Mouse (Mus musculus): Measurements from ENCODE around the gene Zfp617. TPM values are rescaled to one million over a fixed set of nuclear protein-coding genes. Genes with fewer than 3 reads are reported as not detected.
"Not testable (repeated sequence)": the region's sequence is repeated elsewhere in the genome, so short reads cannot be mapped to it uniquely, and the experiment has no call there.

Zfp617 gene
- polyA plus RNA-seq, 1 experiment, result 0.69 TPM

DNA sequence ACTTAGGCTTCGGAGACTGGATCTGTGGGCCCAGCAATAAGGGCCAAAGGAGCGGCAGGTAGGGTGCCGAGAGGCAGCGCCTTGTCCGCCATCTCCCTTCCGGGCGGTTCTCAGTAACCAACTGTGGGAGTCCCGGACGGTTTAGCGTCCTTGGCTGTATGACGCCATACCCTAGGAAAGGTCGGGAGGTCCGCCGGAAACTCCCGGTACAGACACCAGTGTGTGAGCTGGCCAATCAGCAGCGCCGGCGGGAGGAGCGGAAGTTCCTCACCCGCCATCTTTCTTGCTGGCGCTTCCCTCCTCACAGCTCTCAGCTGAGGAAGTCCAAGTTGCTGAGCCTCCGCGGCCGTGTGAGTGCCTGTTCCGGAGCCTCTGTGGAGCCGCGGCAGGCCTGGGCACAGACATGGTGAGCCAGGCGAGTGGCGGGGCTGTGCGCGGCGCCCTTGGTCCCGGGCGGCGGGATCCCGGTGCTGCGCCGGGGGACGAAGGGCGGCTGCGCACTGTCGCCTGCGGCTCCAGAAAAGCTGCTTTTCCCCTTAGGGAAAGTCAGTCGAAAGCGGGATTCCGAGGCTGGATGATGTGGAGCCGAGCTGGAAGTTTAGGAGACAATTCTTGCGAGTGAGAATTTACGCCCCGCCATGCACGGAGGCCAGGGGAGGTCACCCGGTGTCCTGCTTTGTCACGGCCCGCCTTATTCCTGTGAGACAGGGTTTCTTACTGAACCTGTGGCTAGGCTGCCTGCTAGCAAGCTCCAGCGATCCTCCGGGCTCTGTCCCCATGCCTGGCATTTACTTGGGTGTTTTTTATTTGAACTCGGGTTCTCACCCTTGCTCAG, 14.3 kb downstream of the Zfp617 start:
- no peaks in the 10 kb centered on the region for H3K27me3 ChIP-seq (replicated peaks)
- no peaks in the 10 kb centered on the region for H3K9me3 ChIP-seq
- peaks cover 36% of the 10 kb centered on the region for H3K4me1 ChIP-seq
- H3K4me3 ChIP-seq (replicated peaks), result peak overlapping the region; percentile 94
- TF ChIP-seq GATA1 (IDR thresholded peaks at IDR 0.05; ENCODE audit: borderline replicate concordance, low read length) (no peak), FLI1 (IDR thresholded peaks at IDR 0.05; ENCODE audit: low read length) (no peak)
- H3K36me3 ChIP-seq (replicated peaks; ENCODE audit: low read length), result peaks cover 28% of the 10 kb centered on the region

DNA sequence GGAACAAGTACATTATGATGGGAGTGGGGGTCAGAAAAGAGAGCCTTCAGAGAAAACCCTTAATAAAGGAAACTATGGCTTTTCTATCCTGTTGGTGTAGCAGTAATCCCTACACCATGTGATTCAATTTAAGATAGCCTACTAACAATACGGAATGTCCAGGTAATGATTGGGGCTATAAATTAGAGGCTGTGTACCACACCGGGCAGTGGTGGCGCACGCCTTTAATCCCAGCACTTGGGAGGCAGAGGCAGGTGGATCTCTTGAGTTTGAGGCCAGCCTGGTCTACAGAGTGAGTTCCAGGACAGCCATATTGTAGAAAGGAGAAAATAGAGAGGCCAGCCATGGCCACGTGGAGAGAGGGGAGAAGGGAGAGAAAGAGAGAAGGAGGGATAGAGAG, 17.4 kb downstream of the Zfp617 start:
- TF ChIP-seq FLI1 (IDR thresholded peaks at IDR 0.05; ENCODE audit: low read length) (no peak), GATA1 (IDR thresholded peaks at IDR 0.05; ENCODE audit: borderline replicate concordance, low read length) (no peak)
- H3K9me3 ChIP-seq, result peaks cover 3% of the 10 kb centered on the region
- no peaks in the 10 kb centered on the region for H3K27me3 ChIP-seq (replicated peaks)
- H3K4me3 ChIP-seq (replicated peaks), result peak overlapping the region; percentile 56
- H3K4me1 ChIP-seq, result peaks cover 40% of the 10 kb centered on the region
- H3K36me3 ChIP-seq (replicated peaks; ENCODE audit: low read length), result peaks cover 56% of the 10 kb centered on the region

DNA sequence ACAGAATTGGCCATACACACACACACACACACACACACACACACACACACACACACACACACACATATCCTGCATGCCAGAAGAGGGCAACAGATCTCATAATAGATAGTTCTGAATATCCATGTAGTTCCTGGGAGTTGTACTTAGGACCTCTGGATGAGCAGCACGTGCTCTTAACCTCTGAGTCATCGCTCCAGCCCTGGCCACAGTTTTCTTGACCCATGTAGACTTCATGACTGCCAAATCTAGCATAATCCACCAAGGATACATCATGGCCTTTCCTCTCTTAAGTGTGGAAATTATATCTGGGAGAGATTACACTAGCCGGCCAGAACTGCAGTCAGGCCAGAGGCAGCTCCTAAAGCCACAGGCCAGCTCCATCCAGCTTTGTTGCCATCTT, 18.1 kb downstream of the Zfp617 start:
- H3K4me1 ChIP-seq, result peaks cover 40% of the 10 kb centered on the region
- H3K4me3 ChIP-seq (replicated peaks), result no peak overlapping the region
- H3K9me3 ChIP-seq, result peaks cover 8% of the 10 kb centered on the region
- TF ChIP-seq GATA1 (IDR thresholded peaks at IDR 0.05; ENCODE audit: borderline replicate concordance, low read length) (no peak), FLI1 (IDR thresholded peaks at IDR 0.05; ENCODE audit: low read length) (no peak)
- H3K36me3 ChIP-seq (replicated peaks; ENCODE audit: low read length), result peaks cover 64% of the 10 kb centered on the region
- no peaks in the 10 kb centered on the region for H3K27me3 ChIP-seq (replicated peaks)

DNA sequence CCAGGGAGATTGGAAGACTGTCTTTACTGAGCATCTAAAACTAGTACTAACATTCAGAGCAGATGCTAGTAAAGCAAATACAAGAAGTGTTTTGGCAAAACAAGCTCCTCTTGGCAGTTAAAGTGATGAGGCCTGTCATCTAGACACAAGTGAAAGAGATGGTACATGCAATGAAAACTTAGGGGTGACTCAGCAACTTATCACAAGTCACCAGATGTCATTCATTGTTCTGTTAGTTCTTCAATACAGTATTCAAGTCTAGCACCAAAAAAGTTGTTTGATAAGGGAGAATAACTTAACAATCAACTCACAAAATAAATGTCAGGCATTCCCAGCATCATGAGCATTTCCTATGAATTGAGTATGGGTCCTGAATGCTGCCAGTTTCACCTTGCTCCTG, 19.3 kb downstream of the Zfp617 start:
- peaks cover 8% of the 10 kb centered on the region for H3K9me3 ChIP-seq
- peaks cover 67% of the 10 kb centered on the region for H3K36me3 ChIP-seq (replicated peaks; ENCODE audit: low read length)
- no peaks in the 10 kb centered on the region for H3K27me3 ChIP-seq (replicated peaks)
- H3K4me1 ChIP-seq, result peaks cover 40% of the 10 kb centered on the region
- TF ChIP-seq FLI1 (IDR thresholded peaks at IDR 0.05; ENCODE audit: low read length) (no peak), GATA1 (IDR thresholded peaks at IDR 0.05; ENCODE audit: borderline replicate concordance, low read length) (no peak)
- H3K4me3 ChIP-seq (replicated peaks), result no peak overlapping the region

DNA sequence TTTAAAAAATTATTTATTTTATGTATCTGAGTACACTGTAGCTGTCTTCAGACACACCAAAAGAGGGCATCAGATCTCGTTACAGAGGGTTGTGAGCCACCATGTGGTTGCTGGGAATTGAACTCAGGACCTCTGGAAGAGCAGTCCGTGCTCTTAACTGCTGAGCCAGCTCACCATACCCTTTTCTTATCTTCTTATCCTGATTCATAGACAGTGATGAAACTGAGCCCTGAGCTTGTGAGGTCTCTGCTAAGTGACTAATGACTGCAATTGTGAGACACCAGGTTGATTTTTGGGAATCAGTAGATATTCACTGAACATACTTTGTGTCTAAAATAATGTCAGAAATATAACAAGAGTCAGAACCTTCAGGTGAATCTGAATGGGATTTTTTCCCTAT, 29.6 kb downstream of the Zfp617 start:
- not testable (repeated sequence) for H3K27me3 ChIP-seq (replicated peaks); H3K36me3 ChIP-seq (replicated peaks; ENCODE audit: low read length); H3K4me3 ChIP-seq (replicated peaks); H3K9me3 ChIP-seq
- H3K4me1 ChIP-seq, result peaks cover 16% of the 10 kb centered on the region

DNA sequence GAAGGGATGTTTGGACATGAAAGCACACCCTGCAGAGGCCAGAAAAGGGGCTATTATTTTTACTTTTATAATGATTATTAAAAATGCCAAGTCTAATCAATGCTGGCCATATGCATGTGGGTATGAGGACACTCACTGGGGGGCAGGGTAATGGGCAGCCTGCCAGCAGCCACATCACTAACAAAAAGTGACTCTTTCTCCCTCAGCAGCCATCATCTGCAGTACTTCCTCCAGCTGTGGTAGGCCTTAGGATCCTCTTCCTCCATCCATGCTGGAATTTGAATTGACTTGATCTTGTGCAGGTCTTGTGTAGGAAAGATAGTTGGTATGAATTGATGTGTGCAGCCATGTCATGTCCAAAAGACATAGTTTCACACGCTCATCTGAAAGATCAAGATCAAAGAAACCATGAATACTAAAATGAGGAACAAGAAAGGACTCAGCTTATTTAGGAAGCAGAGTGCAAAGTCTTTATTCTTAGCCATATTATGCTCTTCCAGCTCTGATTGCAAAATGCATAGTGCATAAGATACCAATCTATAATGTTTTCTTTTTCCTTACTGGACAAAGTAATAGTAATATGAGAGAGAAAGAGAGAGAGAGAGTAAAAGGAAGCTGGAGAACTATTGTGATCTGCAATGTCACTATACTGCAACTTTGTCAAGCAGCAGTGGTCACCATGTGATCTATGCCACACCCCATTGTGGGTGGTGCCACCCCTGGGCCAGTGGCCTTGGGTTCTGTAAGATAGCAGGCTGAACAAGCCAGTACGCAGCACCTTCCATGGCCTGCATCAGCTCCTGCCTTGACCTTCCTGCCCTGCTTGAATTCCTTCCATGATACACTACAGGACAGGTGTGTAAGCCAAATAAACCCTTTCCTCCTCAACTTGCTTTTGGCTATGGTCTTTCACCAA, 32.1 kb downstream of the Zfp617 start:
- Histone ChIP-seq H3K4me3 (replicated peaks) (peak overlapping the region; percentile 16), H3K9me3 (no peaks in the 10 kb centered on the region), H3K27me3 (replicated peaks) (peaks cover 5% of the 10 kb centered on the region), H3K36me3 (replicated peaks; ENCODE audit: low read length) (no peaks in the 10 kb centered on the region), H3K4me1 (peaks cover 27% of the 10 kb centered on the region)
- TF ChIP-seq GATA1 (IDR thresholded peaks at IDR 0.05; ENCODE audit: borderline replicate concordance, low read length) (no peak), FLI1 (IDR thresholded peaks at IDR 0.05; ENCODE audit: low read length) (no peak)

DNA sequence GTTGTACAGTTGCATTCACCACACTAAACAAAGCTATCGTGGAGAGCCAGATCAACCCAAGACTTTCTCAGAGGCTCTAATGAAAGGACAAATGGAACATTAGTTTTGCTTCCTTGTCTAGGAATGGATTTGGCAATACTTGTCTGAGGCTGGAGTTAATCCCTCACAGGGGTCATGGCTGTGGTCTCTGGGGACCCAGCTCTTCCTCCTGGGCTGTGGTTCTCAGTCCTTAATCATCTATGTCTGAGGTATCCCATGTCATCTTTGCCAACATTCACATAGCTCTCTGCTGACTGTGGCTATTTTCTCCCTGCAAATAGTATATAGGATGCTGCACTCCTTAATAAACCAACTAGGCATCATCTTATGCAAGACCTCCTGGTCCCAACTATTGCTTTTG, 33.3 kb downstream of the Zfp617 start:
- Histone ChIP-seq H3K4me3 (replicated peaks) (no peak overlapping the region), H3K9me3 (no peaks in the 10 kb centered on the region), H3K4me1 (peaks cover 27% of the 10 kb centered on the region), H3K36me3 (replicated peaks; ENCODE audit: low read length) (no peaks in the 10 kb centered on the region), H3K27me3 (replicated peaks) (peaks cover 6% of the 10 kb centered on the region)
- TF ChIP-seq GATA1 (IDR thresholded peaks at IDR 0.05; ENCODE audit: borderline replicate concordance, low read length), result no peak
- TF ChIP-seq FLI1 (IDR thresholded peaks at IDR 0.05; ENCODE audit: low read length), result no peak

DNA sequence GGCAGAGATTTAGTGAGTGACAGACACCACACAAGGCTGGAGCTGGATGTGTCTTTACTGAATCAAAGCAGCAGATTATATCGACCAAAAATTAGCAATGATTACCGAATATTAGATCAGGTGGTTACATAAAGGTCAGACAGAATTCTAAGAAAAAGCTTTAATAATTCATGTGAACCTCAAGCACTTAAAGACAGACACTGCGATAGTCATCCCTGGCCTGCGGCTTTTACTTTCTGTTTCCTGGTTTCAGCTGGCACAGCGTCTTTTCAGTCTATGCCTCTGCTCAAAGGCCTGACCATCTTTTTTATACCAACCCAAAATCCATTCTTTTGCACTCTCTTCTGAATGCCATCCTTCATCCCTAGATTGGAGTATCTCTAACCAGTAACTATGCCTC, 40.2 kb downstream of the Zfp617 start:
- Histone ChIP-seq H3K4me3 (replicated peaks) (no peak overlapping the region), H3K9me3 (no peaks in the 10 kb centered on the region), H3K4me1 (peaks cover 41% of the 10 kb centered on the region), H3K36me3 (replicated peaks; ENCODE audit: low read length) (peaks cover 3% of the 10 kb centered on the region), H3K27me3 (replicated peaks) (peaks cover 6% of the 10 kb centered on the region)
- TF ChIP-seq FLI1 (IDR thresholded peaks at IDR 0.05; ENCODE audit: low read length), result no peak
- no peak for TF ChIP-seq GATA1 (IDR thresholded peaks at IDR 0.05; ENCODE audit: borderline replicate concordance, low read length)

DNA sequence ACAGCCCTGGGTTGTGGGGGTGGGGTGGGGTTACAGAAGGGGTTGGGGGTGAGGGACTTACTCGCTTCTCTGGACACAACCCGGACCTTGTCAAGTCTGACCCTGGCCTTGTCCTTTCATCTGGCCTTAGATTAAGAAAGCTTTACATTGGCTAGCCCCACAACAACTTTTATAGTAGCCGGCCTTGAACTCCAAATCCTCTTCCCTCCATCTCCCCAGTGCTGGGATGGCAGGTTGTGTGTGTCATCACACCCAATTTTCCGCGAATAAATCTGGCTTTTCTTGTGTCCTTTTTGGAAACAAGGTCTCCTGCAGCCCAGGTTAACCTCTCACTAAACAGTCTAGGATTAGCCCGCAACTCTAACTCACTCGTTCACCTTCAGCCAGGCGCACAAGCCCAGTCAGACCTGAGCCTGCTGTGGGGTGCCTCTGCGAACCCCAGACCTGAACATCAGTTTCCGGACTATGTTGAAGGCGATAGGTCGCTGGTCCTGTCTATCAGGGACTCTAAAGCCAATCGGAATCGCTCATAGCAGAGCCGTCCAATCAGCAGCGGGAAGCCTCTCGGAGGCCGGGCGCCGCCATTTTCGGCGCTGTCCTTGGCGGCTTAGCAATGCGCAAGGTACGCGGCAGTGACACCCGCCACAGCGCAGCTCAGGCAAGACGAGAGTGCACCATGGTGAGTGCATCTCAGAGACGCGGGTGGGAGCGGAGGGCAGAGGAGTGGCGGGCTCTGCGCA, 42.2 kb downstream of the Zfp617 start, which contains the start of gene Zfp961:
Gene Zfp961 (plus strand): TSS at position 557 of the 740 bp plus-strand sequence.
- peaks cover under 1% of the 10 kb centered on the region for H3K27me3 ChIP-seq (replicated peaks)
- peaks cover 32% of the 10 kb centered on the region for H3K4me1 ChIP-seq
- TF ChIP-seq FLI1 (IDR thresholded peaks at IDR 0.05; ENCODE audit: low read length) (0 out of 2 replicates have a peak, but pooled peaks have one; percentile 45), GATA1 (IDR thresholded peaks at IDR 0.05; ENCODE audit: borderline replicate concordance, low read length) (no peak)
- 0 out of 2 replicates have a peak, but pooled peaks cover 5% of the 10 kb centered on the region for H3K9me3 ChIP-seq
- H3K4me3 ChIP-seq (replicated peaks), result peak within 1 kb of the TSS; percentile 99
- H3K36me3 ChIP-seq (replicated peaks; ENCODE audit: low read length), result peaks cover 19% of the 10 kb centered on the region

Measured in megakaryocyte, embryonic 14.5 days (primary cell).